Mouse (Mus musculus) embryonic fibroblast, embryonic 13.5 days (primary cell): ENCODE measurements around the gene Galnt7. TPM values are rescaled to one million over a fixed set of nuclear protein-coding genes. Genes with fewer than 3 reads are reported as not detected.
A peak's percentile ranks its signal among the peaks of the same experiment; 100 is the strongest.

ENCODE experiments used
- H3K27ac ChIP-seq: 2 replicates; pipeline ENCODE4 v1.5.1; 2012; ENCODE audit warnings: low read length, control low read depth, inconsistent platforms; ENCODE audit not compliant: insufficient read depth
- H3K4me1 ChIP-seq: 2 replicates; pipeline ENCODE4 v1.6.1; 2011; ENCODE audit warnings: low read length; ENCODE audit not compliant: control insufficient read depth, insufficient read depth
- H3K4me3 ChIP-seq: 2 replicates; pipeline ENCODE4 v1.5.1; 2011; ENCODE audit warnings: mild to moderate bottlenecking, control low read depth, low read length; ENCODE audit not compliant: insufficient read depth
- CTCF ChIP-seq: IDR thresholded peaks from 2 replicates; pipeline ENCODE4 v1.5.1; 2011; ENCODE audit warnings: mild to moderate bottlenecking, control low read depth, low read length, moderate library complexity, borderline replicate concordance; ENCODE audit not compliant: insufficient read depth
- POLR2A ChIP-seq: IDR thresholded peaks from 2 replicates; pipeline ENCODE4 v1.6.1; 2011; ENCODE audit warnings: low read depth, mild to moderate bottlenecking, control low read depth, low read length, moderate library complexity
- polyA plus RNA-seq: library from polyadenylated mRNA; stranded (reverse); fragments of >200 nt; gene quantifications from 2 replicates; pipeline ENCODE4 v1.2.4, GENCODE M21; 2011; ENCODE audit warnings: low read depth; ENCODE audit not compliant: missing spikeins, insufficient read length

Gene Galnt7
- polyA plus RNA-seq, 1 experiment: 8.2 TPM

DNA sequence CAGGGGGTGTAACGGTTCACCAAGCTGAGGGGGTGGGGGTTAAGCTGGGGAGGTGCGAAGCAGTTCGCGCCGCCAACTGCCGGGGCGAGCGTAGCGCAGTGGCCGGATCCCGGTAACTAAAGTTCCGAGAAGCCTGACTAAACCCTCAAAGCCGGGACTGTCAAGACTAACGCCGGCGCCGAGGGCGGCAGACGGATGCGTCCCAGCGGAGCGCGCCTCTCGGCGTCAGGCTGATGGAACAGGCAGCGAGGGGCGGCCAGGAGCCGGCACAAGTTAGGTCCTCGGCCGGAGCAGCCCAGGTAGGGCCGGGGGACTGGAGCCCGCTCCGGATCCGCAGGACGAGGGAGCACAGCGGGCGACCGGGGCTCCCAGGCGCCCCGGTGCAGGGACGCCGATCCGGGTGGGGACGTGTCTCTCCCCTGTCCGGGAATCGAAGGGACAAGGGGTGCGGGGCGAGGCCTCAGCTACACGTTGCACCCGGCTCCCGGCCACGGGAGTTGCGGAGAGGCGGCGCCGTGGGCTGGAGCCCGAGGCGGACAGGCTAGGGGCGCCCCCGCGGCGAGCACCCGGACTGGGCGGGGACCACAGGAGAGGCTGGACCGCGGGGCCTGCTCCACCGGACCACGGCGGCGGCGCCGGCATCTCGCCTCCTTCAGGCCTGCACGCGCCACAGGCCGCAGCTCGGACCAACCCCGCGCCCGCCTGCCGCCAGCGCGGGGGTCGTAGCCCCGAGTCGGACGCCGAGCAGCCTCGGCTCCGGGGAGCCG lies 960 bp downstream of the Galnt7 start:
- Histone ChIP-seq H3K4me1 (0 out of 2 replicates have a peak, but pooled peaks cover 7% of the 10 kb centered on the region), H3K4me3 (peak overlapping the region; percentile 53), H3K27ac (peak overlapping the region; percentile 71)
- no peak; the same call in 1 of the 2 replicates for TF ChIP-seq POLR2A
- TF ChIP-seq CTCF: no peak

DNA sequence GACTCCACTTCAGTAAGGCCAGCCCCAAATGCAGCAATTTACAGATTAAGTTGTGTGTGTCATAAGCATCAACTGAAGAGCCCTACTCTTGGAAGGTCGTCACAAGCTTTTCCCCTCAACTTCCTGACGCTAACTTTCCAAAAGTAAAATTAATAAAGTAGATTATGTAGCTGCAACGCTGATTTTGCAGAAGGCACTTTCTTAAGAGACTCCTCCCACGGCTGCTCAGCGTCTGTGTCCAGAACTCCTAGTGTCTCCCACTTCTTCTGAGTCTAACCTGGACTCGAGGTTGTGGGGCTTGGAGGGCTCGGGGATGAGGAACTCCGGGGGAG lies 1.5 kb downstream of the Galnt7 start:
- H3K4me1 ChIP-seq: 0 out of 2 replicates have a peak, but pooled peaks cover 7% of the 10 kb centered on the region
- H3K27ac ChIP-seq: no peak overlapping the region; the same call in 1 of the 2 replicates
- peak overlapping the region; percentile 53 for H3K4me3 ChIP-seq
- TF ChIP-seq POLR2A (no peak), CTCF (no peak)

DNA sequence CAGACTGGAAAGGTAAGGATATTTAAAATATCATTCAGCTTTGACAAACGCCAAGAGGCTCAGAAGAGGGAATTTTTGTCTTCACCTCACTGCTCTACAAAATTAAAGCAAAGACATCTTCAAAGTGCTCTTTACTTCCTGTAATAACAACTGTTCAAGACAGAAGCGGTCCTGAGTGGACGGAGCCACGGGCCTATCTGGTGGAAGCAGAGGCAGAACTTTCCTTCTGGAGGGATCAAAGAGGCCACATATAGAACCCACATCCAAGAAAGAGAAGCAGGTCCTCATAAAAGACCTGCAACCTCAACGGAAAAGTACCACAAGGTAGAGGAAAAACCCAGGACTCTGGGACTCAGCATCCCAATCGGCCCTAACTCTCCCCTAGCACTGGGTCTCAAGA lies 2.6 kb downstream of the Galnt7 start:
- TF ChIP-seq POLR2A (no peak), CTCF (no peak)
- no peak overlapping the region for H3K4me3 ChIP-seq
- 0 out of 2 replicates have a peak, but pooled peaks cover 7% of the 10 kb centered on the region for H3K4me1 ChIP-seq

DNA sequence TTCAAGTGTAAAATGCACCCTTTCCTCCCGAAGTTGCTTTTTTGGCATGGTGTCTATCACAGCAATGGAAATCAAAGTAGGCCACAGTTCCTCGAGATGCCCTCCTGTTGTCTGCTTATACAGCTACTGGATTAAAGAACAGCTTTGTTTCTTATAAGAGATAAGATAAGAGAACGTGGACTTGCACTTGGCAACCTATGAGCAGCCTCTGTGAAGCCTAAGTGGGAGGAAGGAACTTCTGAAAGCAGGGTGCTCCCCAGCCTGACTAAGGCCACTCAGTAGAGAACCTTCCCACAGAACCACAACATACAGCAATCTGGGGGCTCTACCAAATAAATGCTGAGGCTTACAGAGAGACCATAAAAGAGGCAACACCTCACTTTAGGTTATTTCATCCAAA lies 5.3 kb downstream of the Galnt7 start:
- no peaks in the 10 kb centered on the region for H3K4me1 ChIP-seq
- H3K4me3 ChIP-seq: no peak overlapping the region
- TF ChIP-seq CTCF: no peak
- no peak for TF ChIP-seq POLR2A
- no peak overlapping the region for H3K27ac ChIP-seq

More for the DNA sequence above, 2.6 kb downstream of the Galnt7 start:
- no peak overlapping the region for H3K27ac ChIP-seq

DNA sequence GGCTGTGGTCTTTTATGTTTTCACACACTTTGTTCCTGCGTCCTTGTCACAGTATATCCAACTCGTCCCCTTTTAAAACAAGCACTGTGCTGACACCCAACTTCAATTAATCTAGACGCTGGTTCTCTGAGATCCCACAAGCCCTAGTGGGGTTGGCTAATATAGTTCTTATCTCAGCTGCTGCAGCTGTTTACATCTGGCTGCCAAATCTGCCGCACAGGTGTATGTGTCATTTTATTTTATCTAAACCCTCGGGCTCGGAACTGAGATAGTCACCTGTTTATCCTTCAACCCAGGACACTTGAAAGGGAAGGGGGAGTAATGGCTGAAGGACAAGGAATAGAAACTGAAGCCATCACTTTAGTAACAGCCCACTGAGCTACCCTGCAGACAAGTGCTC lies 8.6 kb downstream of the Galnt7 start:
- no peaks in the 10 kb centered on the region for H3K4me1 ChIP-seq
- no peak for TF ChIP-seq POLR2A
- no peak for TF ChIP-seq CTCF

DNA sequence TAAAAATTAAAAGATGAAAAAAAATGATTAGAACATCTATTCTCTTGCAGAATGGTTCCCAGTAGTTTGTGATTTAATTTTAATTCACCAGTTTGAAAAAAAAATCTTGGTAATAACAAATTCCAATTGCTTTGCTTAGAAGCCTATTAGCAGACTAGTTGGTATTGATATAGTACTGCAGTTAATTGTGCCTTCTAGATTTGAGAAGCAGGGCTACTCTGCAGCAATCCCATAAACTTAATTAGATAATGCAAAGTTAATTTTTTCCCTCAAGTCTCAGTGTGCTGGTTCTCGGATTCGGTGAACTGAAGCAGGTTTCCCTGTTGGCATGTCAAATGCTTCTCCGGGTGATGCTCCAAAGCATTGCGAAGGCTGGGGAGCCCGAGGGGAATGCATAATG lies 10.1 kb downstream of the Galnt7 start:
- H3K4me1 ChIP-seq: no peaks in the 10 kb centered on the region
- H3K4me3 ChIP-seq: no peak overlapping the region
- H3K27ac ChIP-seq: no peak overlapping the region
- TF ChIP-seq CTCF (no peak), POLR2A (no peak)

More for the DNA sequence above, 8.6 kb downstream of the Galnt7 start:
- H3K4me3 ChIP-seq: no peak overlapping the region
- no peak overlapping the region for H3K27ac ChIP-seq

DNA sequence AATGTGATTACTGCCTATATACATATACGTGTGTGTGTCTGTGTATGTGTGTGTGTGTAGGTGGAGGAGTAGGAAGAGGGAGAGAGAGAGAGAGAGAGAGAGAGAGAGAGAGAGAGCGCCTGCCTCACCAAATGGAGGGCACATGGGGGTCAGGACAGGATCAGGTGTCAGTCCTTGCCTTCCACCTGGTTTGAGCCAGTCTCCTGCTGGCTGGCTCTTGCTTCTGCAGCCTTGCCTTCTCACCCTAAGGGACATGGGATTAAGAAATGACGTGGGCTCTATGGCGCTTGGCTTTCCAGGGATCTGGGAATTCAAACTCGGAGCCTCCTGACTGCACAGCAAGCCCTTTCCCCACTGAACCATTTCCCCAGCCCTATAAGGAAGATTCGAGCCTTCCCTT lies 13.9 kb downstream of the Galnt7 start:
- Histone ChIP-seq H3K27ac (no peak overlapping the region), H3K4me1 (no peaks in the 10 kb centered on the region), H3K4me3 (no peak overlapping the region)
- TF ChIP-seq CTCF: no peak
- TF ChIP-seq POLR2A: no peak

DNA sequence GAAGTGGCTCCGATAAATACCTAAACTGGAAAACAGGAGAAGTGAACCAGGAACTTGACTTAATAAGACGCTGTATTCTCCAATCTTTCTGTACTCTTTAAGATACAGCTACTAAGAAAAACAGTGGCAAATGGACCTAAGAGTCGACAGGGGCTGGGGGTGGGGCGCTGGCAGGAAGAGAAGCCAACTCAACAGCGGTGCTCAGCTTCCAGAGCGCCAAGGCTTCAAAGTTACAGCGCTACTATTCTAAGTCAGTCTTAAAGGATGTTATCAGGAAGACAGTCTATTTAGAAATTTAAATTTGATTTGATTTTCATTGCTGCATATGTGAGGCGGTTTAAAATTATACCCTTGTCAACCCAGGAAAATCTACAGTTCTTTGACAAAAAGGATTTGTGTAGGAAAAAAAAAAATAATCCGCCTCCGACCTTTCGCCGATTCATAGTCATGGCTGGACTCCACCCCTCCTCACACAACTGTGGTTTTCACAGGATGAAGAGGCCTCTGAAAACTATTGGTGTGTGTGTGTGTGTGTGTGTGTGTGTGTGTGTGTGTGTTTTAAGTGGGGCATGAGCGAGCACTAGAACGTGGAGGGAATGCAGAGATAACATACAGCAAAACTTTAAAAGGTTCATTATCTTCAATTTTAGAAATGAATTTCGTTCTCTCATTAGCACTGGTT lies 15.1 kb downstream of the Galnt7 start:
- Histone ChIP-seq H3K4me3 (no peak overlapping the region), H3K4me1 (no peaks in the 10 kb centered on the region), H3K27ac (no peak overlapping the region)
- TF ChIP-seq POLR2A (no peak), CTCF (no peak)

DNA sequence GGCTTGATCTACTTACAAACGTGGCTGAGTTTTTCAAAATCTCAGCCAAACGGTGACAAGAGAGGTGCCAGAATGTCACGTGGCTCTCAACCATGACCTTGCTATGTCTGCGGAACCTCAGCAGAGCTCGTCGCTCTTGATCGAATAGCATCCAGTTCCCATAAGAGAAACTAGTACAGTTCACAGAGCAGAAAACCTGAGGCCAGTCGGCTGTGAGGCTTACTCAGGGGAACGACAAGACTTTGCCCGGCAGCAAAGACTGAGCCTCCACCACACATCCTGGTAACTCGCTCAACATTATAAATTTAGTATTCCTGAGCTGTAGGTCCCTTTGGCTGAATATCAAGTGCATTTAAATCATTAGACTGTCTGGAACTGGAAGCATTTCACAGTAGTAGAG lies 16.1 kb downstream of the Galnt7 start:
- Histone ChIP-seq H3K27ac (no peak overlapping the region), H3K4me1 (no peaks in the 10 kb centered on the region), H3K4me3 (no peak overlapping the region)
- TF ChIP-seq POLR2A (no peak), CTCF (no peak)

DNA sequence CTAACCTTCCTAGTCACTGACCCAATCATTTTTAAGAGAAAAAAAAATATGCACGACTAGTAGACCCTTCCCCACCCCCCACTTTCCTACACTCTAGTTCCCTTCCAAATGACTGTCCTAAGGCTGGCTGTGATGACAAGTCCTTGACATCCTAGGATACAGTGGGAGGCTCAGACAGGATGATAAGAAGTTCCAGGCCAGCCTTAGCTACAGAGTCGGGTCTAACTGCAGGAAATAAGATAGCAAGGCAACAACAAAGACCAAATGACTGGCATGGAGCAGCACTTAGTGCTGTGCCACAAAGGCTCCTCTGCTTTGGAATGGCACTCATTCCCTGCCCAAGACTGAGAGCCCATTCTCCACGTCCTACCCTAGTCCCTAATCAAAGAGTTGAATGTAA lies 16.6 kb downstream of the Galnt7 start:
- TF ChIP-seq CTCF (no peak), POLR2A (no peak)
- Histone ChIP-seq H3K4me1 (no peaks in the 10 kb centered on the region), H3K4me3 (no peak overlapping the region), H3K27ac (no peak overlapping the region)

DNA sequence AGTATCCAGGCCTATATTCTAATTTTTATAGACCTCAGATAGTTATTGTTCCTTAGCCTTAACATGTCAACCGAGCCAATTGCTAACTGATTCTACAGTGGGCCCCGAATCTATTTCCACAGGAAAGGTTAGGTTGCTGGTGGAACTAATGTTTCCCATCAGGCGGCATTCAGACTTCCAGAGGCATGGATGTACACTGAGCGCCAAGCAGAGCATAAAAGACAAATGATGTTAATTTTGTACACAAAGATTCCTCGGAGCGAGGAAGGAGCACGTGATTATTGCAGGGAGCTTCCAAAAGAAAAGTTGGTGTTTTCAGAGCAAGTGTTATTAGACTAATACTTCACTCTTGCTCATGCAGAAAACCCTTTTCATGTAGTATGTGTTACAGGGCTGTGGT lies 21.1 kb downstream of the Galnt7 start:
- TF ChIP-seq CTCF (no peak), POLR2A (no peak)
- Histone ChIP-seq H3K4me3 (no peak overlapping the region), H3K27ac (no peak overlapping the region), H3K4me1 (no peaks in the 10 kb centered on the region; the same call in 1 of the 2 replicates)
